Mouse (Mus musculus): ENCODE data around the gene Susd5.

DNA sequence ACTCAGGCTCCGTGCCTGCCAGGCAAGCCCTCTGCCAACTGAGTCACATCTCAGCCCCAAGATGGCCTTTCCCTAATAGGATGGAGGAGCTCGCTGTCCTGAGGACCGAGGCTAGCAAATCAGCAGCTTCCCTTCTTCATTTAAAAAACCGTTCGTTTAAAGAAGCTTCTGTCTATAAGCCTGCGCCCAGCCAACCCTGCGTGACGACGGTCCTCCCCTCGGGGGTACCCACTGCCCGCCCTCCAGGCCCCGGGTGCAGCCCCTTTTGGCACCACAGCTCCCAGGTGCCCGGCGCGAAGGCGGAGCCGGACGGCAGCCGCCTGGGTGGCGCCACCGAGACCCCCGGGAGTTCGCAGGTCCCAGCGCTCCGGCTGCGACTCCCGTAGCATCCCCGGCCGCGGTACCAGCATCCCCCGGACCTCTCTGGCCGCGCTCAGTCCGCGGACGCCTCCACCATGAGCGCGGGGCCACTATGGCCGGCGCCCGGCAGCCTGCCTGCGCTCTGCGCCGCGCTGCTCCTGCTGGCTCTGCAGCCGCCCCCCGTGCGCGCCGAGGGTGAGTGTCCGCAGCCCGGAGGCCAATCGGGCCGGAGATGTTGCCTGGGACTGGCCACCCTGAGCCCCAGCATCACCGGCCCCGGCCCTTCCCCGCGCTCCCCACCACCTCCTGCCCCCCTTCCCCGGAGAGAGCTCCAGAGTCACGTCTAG lies at the start of gene Susd5:
- TF ChIP-seq POLR2A (IDR thresholded peaks at IDR 0.05; ENCODE audit: borderline replicate concordance, control insufficient read depth, low read depth, low read length) (no peak), CTCF (IDR thresholded peaks at IDR 0.05; ENCODE audit: control insufficient read depth, insufficient read depth, low read length) (no peak)

Data from bone marrow, adult 2 months (tissue).